Mouse (Mus musculus) stomach, embryonic 16.5 days (tissue): Measurements from ENCODE around the gene Atp2a1. TPM values are rescaled to one million over a fixed set of nuclear protein-coding genes. Genes with fewer than 3 reads are reported as not detected.

Experiments used
- ATAC-seq: fragments of 200-750 bp; cut with Nextera tagmentation; 2 replicates; pipeline ENCODE4 v1.8.0; 2017; ENCODE audit warnings: moderate number of reproducible peaks, moderate TSS enrichment; ENCODE audit not compliant: insufficient read depth, low FRiP score
- H3K27ac ChIP-seq: fragments of 300-500 bp; sonication (generic); 2 replicates; pipeline ENCODE4 v1.5.1; 2014; ENCODE audit warnings: low read length
- H3K27me3 ChIP-seq: fragments of 300-500 bp; sonication (generic); 2 replicates; pipeline ENCODE4 v1.6.1; 2014; ENCODE audit warnings: low read length, control low read depth, mixed read lengths; ENCODE audit not compliant: control insufficient read depth, insufficient read depth
- H3K36me3 ChIP-seq: fragments of 300-500 bp; sonication (generic); 2 replicates; pipeline ENCODE4 v1.6.1; 2014; ENCODE audit warnings: low read length; ENCODE audit not compliant: control insufficient read depth, insufficient read depth
- H3K4me1 ChIP-seq: fragments of 300-500 bp; sonication (generic); 2 replicates; pipeline ENCODE4 v1.6.1; 2014; ENCODE audit warnings: low read length, control low read depth, mixed read lengths; ENCODE audit not compliant: control insufficient read depth, insufficient read depth
- H3K4me2 ChIP-seq: fragments of 300-500 bp; sonication (generic); 2 replicates; pipeline ENCODE4 v1.6.1; 2014; ENCODE audit warnings: low read depth, low read length, mixed read lengths
- H3K4me3 ChIP-seq: fragments of 300-500 bp; sonication (generic); replicated peaks from 2 replicates; pipeline ENCODE4 v1.5.1; 2014; ENCODE audit warnings: mild to moderate bottlenecking, low read length
- H3K9ac ChIP-seq: fragments of 300-500 bp; sonication (generic); 2 replicates; pipeline ENCODE4 v1.6.1; 2014; ENCODE audit warnings: low read length
- H3K9me3 ChIP-seq: fragments of 300-500 bp; sonication (generic); replicated peaks from 2 replicates; pipeline ENCODE4 v1.6.1; 2016; ENCODE audit warnings: low read length, control low read depth; ENCODE audit not compliant: control insufficient read depth
- WGBS: fragments of 180-500 bp; shearing (Covaris S2); extraction: QIAGEN DNeasy Blood & Tissue Kit; methylation state at CpG from one replicate; pipeline ENCODE4 v1.1.7; 2014; 5-methylcytosine and 5-hydroxymethylcytosine counted together
- polyA plus RNA-seq: library from polyadenylated mRNA; unstranded; fragments of >200 nt; fragmentation: Nextera tagmentation; extraction: Ambion mirVana; gene quantifications from 2 replicates; pipeline ENCODE4 v1.2.1, GENCODE M21; 2015

Atp2a1 gene
- polyA plus RNA-seq, 1 experiment from 2014 or later: 110 TPM

GRCm38 (mm10) chr7:126467834-126468627 lies 5.1 kb upstream of the Atp2a1 start:
- peaks cover 15% of the 10 kb centered on the region; the same call in 1 of the 2 replicates for H3K36me3 ChIP-seq

GRCm38 (mm10) chr7:126467271-126467670 lies 4.4 kb upstream of the Atp2a1 start:
- Histone ChIP-seq H3K4me1 (peaks cover 17% of the 10 kb centered on the region), H3K36me3 (peaks cover 15% of the 10 kb centered on the region; the same call in 1 of the 2 replicates)
- no peak for ATAC-seq

More at GRCm38 (mm10) chr7:126467834-126468627, 5.1 kb upstream of the Atp2a1 start:
- H3K4me2 ChIP-seq: no peak overlapping the region
- peaks cover 17% of the 10 kb centered on the region for H3K4me1 ChIP-seq
- no peak overlapping the region for H3K9ac ChIP-seq
- H3K4me3 ChIP-seq: no peak overlapping the region
- H3K9me3 ChIP-seq: no peaks in the 10 kb centered on the region
- 91% methylated on average over 18 of the region's 18 CpGs for WGBS
- ATAC-seq: no peak
- no peak overlapping the region for H3K27ac ChIP-seq
- no peaks in the 10 kb centered on the region for H3K27me3 ChIP-seq

GRCm38 (mm10) chr7:126466707-126467106 lies 3.8 kb upstream of the Atp2a1 start:
- no peaks in the 10 kb centered on the region for H3K9me3 ChIP-seq
- peaks cover 15% of the 10 kb centered on the region; the same call in 1 of the 2 replicates for H3K36me3 ChIP-seq
- ATAC-seq: no peak
- H3K27me3 ChIP-seq: no peaks in the 10 kb centered on the region
- peaks cover 17% of the 10 kb centered on the region for H3K4me1 ChIP-seq
- H3K27ac ChIP-seq: no peak overlapping the region
- H3K4me2 ChIP-seq: no peak overlapping the region
- H3K4me3 ChIP-seq: no peak overlapping the region
- WGBS: 80% methylated on average over 5 of the region's 5 CpGs
- H3K9ac ChIP-seq: no peak overlapping the region

More at GRCm38 (mm10) chr7:126467271-126467670, 4.4 kb upstream of the Atp2a1 start:
- Histone ChIP-seq H3K4me2 (no peak overlapping the region), H3K4me3 (no peak overlapping the region), H3K27ac (no peak overlapping the region), H3K9ac (no peak overlapping the region), H3K27me3 (no peaks in the 10 kb centered on the region), H3K9me3 (no peaks in the 10 kb centered on the region)
- 61% methylated on average over 5 of the region's 5 CpGs for WGBS

GRCm38 (mm10) chr7:126466116-126466515 lies 3.2 kb upstream of the Atp2a1 start:
- no peak for ATAC-seq
- Histone ChIP-seq H3K9me3 (no peaks in the 10 kb centered on the region), H3K9ac (no peak overlapping the region), H3K4me3 (no peak overlapping the region), H3K4me2 (no peak overlapping the region), H3K4me1 (peaks cover 17% of the 10 kb centered on the region), H3K36me3 (peaks cover 15% of the 10 kb centered on the region; the same call in 1 of the 2 replicates), H3K27me3 (no peaks in the 10 kb centered on the region), H3K27ac (no peak overlapping the region)
- WGBS: 56% methylated on average over 9 of the region's 9 CpGs

- Histone ChIP-seq H3K4me2 (no peak overlapping the region), H3K4me3 (no peak overlapping the region), H3K36me3 (peaks cover 15% of the 10 kb centered on the region; the same call in 1 of the 2 replicates), H3K27ac (peak overlapping the region; percentile 47), H3K27me3 (no peaks in the 10 kb centered on the region), H3K9me3 (no peaks in the 10 kb centered on the region), H3K9ac (no peak overlapping the region), H3K4me1 (peaks cover 17% of the 10 kb centered on the region)
- peak; percentile 4; the same call in 1 of the 2 replicates for ATAC-seq
- 24% methylated on average over 7 of the region's 7 CpGs for WGBS
These were observed 2.5 kb upstream of the Atp2a1 start for GRCm38 (mm10) chr7:126465246-126466030.

GRCm38 (mm10) chr7:126464836-126465235 lies 1.9 kb upstream of the Atp2a1 start:
- Histone ChIP-seq H3K4me1 (peaks cover 17% of the 10 kb centered on the region), H3K9ac (no peak overlapping the region; the same call in 1 of the 2 replicates), H3K27ac (peak overlapping the region; percentile 47), H3K4me3 (no peak overlapping the region), H3K27me3 (no peaks in the 10 kb centered on the region), H3K4me2 (no peak overlapping the region), H3K36me3 (peaks cover 15% of the 10 kb centered on the region; the same call in 1 of the 2 replicates), H3K9me3 (no peaks in the 10 kb centered on the region)
- WGBS: 25% methylated on average over 5 of the region's 5 CpGs
- peak; percentile 11; the same call in 1 of the 2 replicates for ATAC-seq

GRCm38 (mm10) chr7:126464121-126464520 lies 1.2 kb upstream of the Atp2a1 start:
- H3K27me3 ChIP-seq: no peaks in the 10 kb centered on the region
- peak overlapping the region; percentile 31; the same call in 1 of the 2 replicates for H3K9ac ChIP-seq
- no peak overlapping the region for H3K27ac ChIP-seq
- WGBS: 57% methylated on average over 4 of the region's 4 CpGs
- H3K4me2 ChIP-seq: no peak overlapping the region
- peaks cover 17% of the 10 kb centered on the region for H3K4me1 ChIP-seq
- H3K9me3 ChIP-seq: no peaks in the 10 kb centered on the region
- H3K4me3 ChIP-seq: no peak overlapping the region
- peaks cover 15% of the 10 kb centered on the region; the same call in 1 of the 2 replicates for H3K36me3 ChIP-seq
- ATAC-seq: no peak

- H3K36me3 ChIP-seq: peaks cover 12% of the 10 kb centered on the region; the same call in 1 of the 2 replicates
- WGBS: 57% methylated on average over 4 of the region's 4 CpGs
- H3K27ac ChIP-seq: no peak overlapping the region
- no peak overlapping the region for H3K4me2 ChIP-seq
- H3K9ac ChIP-seq: no peak overlapping the region
- no peak for ATAC-seq
- no peaks in the 10 kb centered on the region for H3K9me3 ChIP-seq
- H3K4me3 ChIP-seq: no peak overlapping the region
- peaks cover 17% of the 10 kb centered on the region for H3K4me1 ChIP-seq
- no peaks in the 10 kb centered on the region for H3K27me3 ChIP-seq
These were observed 639 bp upstream of the Atp2a1 start for GRCm38 (mm10) chr7:126463547-126463946.

- WGBS: 61% methylated on average over 3 of the region's 3 CpGs
- no peak overlapping the region for H3K4me2 ChIP-seq
- H3K27me3 ChIP-seq: no peaks in the 10 kb centered on the region
- no peaks in the 10 kb centered on the region for H3K36me3 ChIP-seq
- ATAC-seq: no peak
- H3K27ac ChIP-seq: no peak overlapping the region
- no peak overlapping the region for H3K9ac ChIP-seq
- H3K4me1 ChIP-seq: peaks cover 17% of the 10 kb centered on the region
- H3K9me3 ChIP-seq: no peaks in the 10 kb centered on the region
- H3K4me3 ChIP-seq: no peak overlapping the region
These were observed 1.3 kb downstream of the Atp2a1 start for GRCm38 (mm10) chr7:126461626-126462025.
